Mouse (Mus musculus): ENCODE results near the gene Pkib. TPM values are rescaled to one million over a fixed set of nuclear protein-coding genes. Genes with fewer than 3 reads are reported as not detected.

Gene Pkib
- polyA plus RNA-seq (2012; rRNA removed): 6.5 and 6.6 TPM in 2 replicates

GRCm38 (mm10) chr10:57631896-57632867 lies at the start of gene Pkib:
Gene Pkib (plus strand): TSS chr10:57631981.
- Histone ChIP-seq H3K27me3 (ENCODE audit: control insufficient read depth, insufficient read depth, low read length) (no peaks in the 10 kb centered on the region), H3K36me3 (ENCODE audit: control insufficient read depth, insufficient read depth, low read length) (no peaks in the 10 kb centered on the region), H3K4me3 (ENCODE audit: extremely low read depth, insufficient read depth, insufficient read length) (peak within 1 kb of the TSS; percentile 66), H3K4me1 (ENCODE audit: control insufficient read depth, insufficient read depth, insufficient read length) (peaks cover 3% of the 10 kb centered on the region; the same call in 1 of the 2 replicates), H3K27ac (ENCODE audit: insufficient read depth, low read length) (peak within 1 kb of the TSS; percentile 25)
- peak; percentile 80 to 89 for DNase-seq (ENCODE audit: low read depth in 1 of 2, low spot score in 2 of 2)
- 5% methylated on average over 41 of the region's 41 CpGs for WGBS
- TF ChIP-seq CTCF (IDR thresholded peaks at IDR 0.05; ENCODE audit: extremely low read depth, insufficient read depth, insufficient read length, insufficient replicate concordance) (no peak), POLR2A (IDR thresholded peaks at IDR 0.05; ENCODE audit: low read depth, low read length) (peak; percentile 79)

- Histone ChIP-seq H3K4me1 (ENCODE audit: control insufficient read depth, insufficient read depth, insufficient read length) (no peaks in the 10 kb centered on the region), H3K27ac (ENCODE audit: insufficient read depth, low read length) (no peak overlapping the region), H3K27me3 (ENCODE audit: control insufficient read depth, insufficient read depth, low read length) (no peaks in the 10 kb centered on the region), H3K4me3 (ENCODE audit: extremely low read depth, insufficient read depth, insufficient read length) (no peak overlapping the region), H3K36me3 (ENCODE audit: control insufficient read depth, insufficient read depth, low read length) (no peaks in the 10 kb centered on the region)
- TF ChIP-seq CTCF (IDR thresholded peaks at IDR 0.05; ENCODE audit: extremely low read depth, insufficient read depth, insufficient read length, insufficient replicate concordance): peak; percentile 19; the same call in 1 of the 2 replicates
- TF ChIP-seq POLR2A (IDR thresholded peaks at IDR 0.05; ENCODE audit: low read depth, low read length): no peak
- DNase-seq (ENCODE audit: low read depth in 1 of 2, low spot score in 2 of 2): peak in 1 of 2 experiments; percentile 44
- WGBS: 59% methylated on average over 1 of the region's 1 CpGs
Observed at GRCm38 (mm10) chr10:57583927-57584326, 47.9 kb upstream of the Pkib start.

- no peak for TF ChIP-seq CTCF (IDR thresholded peaks at IDR 0.05; ENCODE audit: extremely low read depth, insufficient read depth, insufficient read length, insufficient replicate concordance)
- no peak for TF ChIP-seq POLR2A (IDR thresholded peaks at IDR 0.05; ENCODE audit: low read depth, low read length)
- H3K4me3 ChIP-seq (ENCODE audit: extremely low read depth, insufficient read depth, insufficient read length): no peak overlapping the region
- no peaks in the 10 kb centered on the region for H3K36me3 ChIP-seq (ENCODE audit: control insufficient read depth, insufficient read depth, low read length)
- no peak for DNase-seq (ENCODE audit: low read depth in 1 of 2, low spot score in 2 of 2)
- 90% methylated on average over 2 of the region's 2 CpGs for WGBS
- H3K27ac ChIP-seq (ENCODE audit: insufficient read depth, low read length): no peak overlapping the region
- no peaks in the 10 kb centered on the region for H3K27me3 ChIP-seq (ENCODE audit: control insufficient read depth, insufficient read depth, low read length)
- H3K4me1 ChIP-seq (ENCODE audit: control insufficient read depth, insufficient read depth, insufficient read length): no peaks in the 10 kb centered on the region
Observed at GRCm38 (mm10) chr10:57594266-57594665, 37.5 kb upstream of the Pkib start.

- 79% methylated on average over 2 of the region's 2 CpGs for WGBS
- Histone ChIP-seq H3K27ac (ENCODE audit: insufficient read depth, low read length) (no peak overlapping the region), H3K4me3 (ENCODE audit: extremely low read depth, insufficient read depth, insufficient read length) (no peak overlapping the region), H3K4me1 (ENCODE audit: control insufficient read depth, insufficient read depth, insufficient read length) (no peaks in the 10 kb centered on the region; the same call in 1 of the 2 replicates), H3K36me3 (ENCODE audit: control insufficient read depth, insufficient read depth, low read length) (no peaks in the 10 kb centered on the region), H3K27me3 (ENCODE audit: control insufficient read depth, insufficient read depth, low read length) (no peaks in the 10 kb centered on the region)
- TF ChIP-seq CTCF (IDR thresholded peaks at IDR 0.05; ENCODE audit: extremely low read depth, insufficient read depth, insufficient read length, insufficient replicate concordance) (no peak), POLR2A (IDR thresholded peaks at IDR 0.05; ENCODE audit: low read depth, low read length) (no peak)
- DNase-seq (ENCODE audit: low read depth in 1 of 2, low spot score in 2 of 2): no peak
Observed at GRCm38 (mm10) chr10:57597172-57597571, 34.6 kb upstream of the Pkib start.

- DNase-seq (ENCODE audit: low read depth in 1 of 2, low spot score in 2 of 2): peak; percentile 7 to 62
- Histone ChIP-seq H3K27ac (ENCODE audit: insufficient read depth, low read length) (peak overlapping the region; percentile 77), H3K27me3 (ENCODE audit: control insufficient read depth, insufficient read depth, low read length) (no peaks in the 10 kb centered on the region), H3K4me1 (ENCODE audit: control insufficient read depth, insufficient read depth, insufficient read length) (peaks cover 6% of the 10 kb centered on the region), H3K4me3 (ENCODE audit: extremely low read depth, insufficient read depth, insufficient read length) (peak overlapping the region; percentile 14; the same call in 1 of the 2 replicates), H3K36me3 (ENCODE audit: control insufficient read depth, insufficient read depth, low read length) (no peaks in the 10 kb centered on the region)
- 39% methylated on average over 4 of the region's 4 CpGs for WGBS
- TF ChIP-seq CTCF (IDR thresholded peaks at IDR 0.05; ENCODE audit: extremely low read depth, insufficient read depth, insufficient read length, insufficient replicate concordance) (no peak), POLR2A (IDR thresholded peaks at IDR 0.05; ENCODE audit: low read depth, low read length) (no peak)
Observed at GRCm38 (mm10) chr10:57602951-57603350, 28.8 kb upstream of the Pkib start.

DNA sequence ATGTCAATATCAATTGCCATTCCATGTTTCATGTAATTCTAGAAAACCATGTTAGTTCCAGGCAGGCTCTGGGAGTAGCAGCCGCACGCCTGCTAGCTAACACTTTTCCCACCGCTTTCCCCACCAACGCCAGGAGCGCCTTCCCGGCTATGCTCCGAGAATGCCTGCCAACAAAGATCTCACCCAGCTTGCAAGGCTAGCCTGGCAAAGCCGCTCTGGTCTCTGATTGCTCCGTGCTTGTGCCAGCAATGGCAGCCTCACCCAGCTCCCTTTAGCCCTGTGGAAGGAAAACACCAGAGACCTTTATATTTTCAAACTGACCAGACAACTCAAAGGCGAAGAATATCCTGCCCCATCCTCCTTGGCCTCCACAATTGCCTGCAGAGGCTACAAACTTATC lies 8.5 kb upstream of the Pkib start:
- Histone ChIP-seq H3K36me3 (ENCODE audit: control insufficient read depth, insufficient read depth, low read length) (no peaks in the 10 kb centered on the region), H3K4me1 (ENCODE audit: control insufficient read depth, insufficient read depth, insufficient read length) (no peaks in the 10 kb centered on the region), H3K27ac (ENCODE audit: insufficient read depth, low read length) (no peak overlapping the region), H3K27me3 (ENCODE audit: control insufficient read depth, insufficient read depth, low read length) (no peaks in the 10 kb centered on the region), H3K4me3 (ENCODE audit: extremely low read depth, insufficient read depth, insufficient read length) (no peak overlapping the region)
- 92% methylated on average over 10 of the region's 10 CpGs for WGBS
- no peak for DNase-seq (ENCODE audit: low read depth in 1 of 2, low spot score in 2 of 2)
- TF ChIP-seq POLR2A (IDR thresholded peaks at IDR 0.05; ENCODE audit: low read depth, low read length): no peak
- TF ChIP-seq CTCF (IDR thresholded peaks at IDR 0.05; ENCODE audit: extremely low read depth, insufficient read depth, insufficient read length, insufficient replicate concordance): no peak

Data from spleen, adult 2 months (tissue).